Mouse (Mus musculus) E14TG2a.4 (cell line): Measurements from ENCODE around the gene Gins3.
"Not testable (repeated sequence)": the region's sequence is repeated elsewhere in the genome, so short reads cannot be mapped to it uniquely, and the experiment has no call there.

ENCODE experiments used
- CTCF ChIP-seq: conservative IDR thresholded peaks from 2 replicates; pipeline ENCODE4 v1.5.1; 2014; ENCODE audit warnings: low read length
- NANOG ChIP-seq: IDR thresholded peaks from 2 replicates; pipeline ENCODE4 v1.6.1; 2014; ENCODE audit warnings: borderline replicate concordance, low read length, mixed read lengths
- POU5F1 ChIP-seq: IDR thresholded peaks from 2 replicates; pipeline ENCODE4 v1.6.1; 2014; ENCODE audit warnings: low read length, borderline replicate concordance

DNA sequence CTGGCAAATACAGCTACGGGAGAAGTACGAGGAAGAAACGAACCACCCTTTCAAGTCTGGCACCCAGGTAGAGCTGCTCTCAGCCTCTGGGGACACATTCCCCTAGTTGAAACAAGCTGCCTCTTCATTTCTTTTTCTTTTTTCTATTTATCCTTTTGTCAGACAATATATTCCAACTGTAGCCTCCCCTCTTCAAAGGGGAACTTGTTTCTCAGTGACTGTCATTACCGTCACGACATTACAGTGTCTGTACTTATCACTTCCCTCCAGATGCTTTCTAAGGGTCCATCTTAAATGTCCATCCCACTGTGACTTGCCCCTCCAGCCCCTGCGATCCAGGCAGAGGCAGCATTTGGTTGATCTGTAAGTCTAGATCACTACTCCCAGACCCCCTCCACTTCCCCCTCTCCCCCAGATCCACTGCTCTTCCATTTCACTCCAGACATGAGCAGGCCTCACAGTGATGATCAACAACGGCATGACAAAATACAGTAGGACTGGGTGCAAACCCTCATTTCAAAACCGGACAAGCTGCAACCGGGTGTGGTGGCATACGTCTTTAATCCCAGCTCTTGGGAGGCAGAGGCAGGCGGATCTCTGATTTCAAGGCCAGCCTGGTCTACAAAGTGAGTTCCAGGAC, 32.7 kb downstream of the Gins3 start:
- not testable (repeated sequence) for TF ChIP-seq CTCF, POU5F1, NANOG
